Mouse (Mus musculus) large intestine, adult 2 months (tissue): ENCODE data around the gene Vash1. TPM values are rescaled to one million over a fixed set of nuclear protein-coding genes. Genes with fewer than 3 reads are reported as not detected.

Source experiments
- DNase-seq: peaks from one replicate; pipeline ENCODE4 v3.0.0-alpha.2; 2012; ENCODE audit warnings: low read depth, low spot score
- WGBS: fragments of 180-500 bp; shearing (Covaris S2); methylation state at CpG from one replicate; pipeline ENCODE4 v1.1.7; 2018; 5-methylcytosine and 5-hydroxymethylcytosine counted together
- polyA plus RNA-seq: library from polyadenylated mRNA; depleted of rRNA; stranded (reverse); fragments of >200 nt; gene quantifications from 2 replicates; pipeline ENCODE4 v1.2.3, GENCODE M21; 2012; rRNA removed

The Vash1 gene
- polyA plus RNA-seq, 1 experiment = 0.55 TPM

DNA sequence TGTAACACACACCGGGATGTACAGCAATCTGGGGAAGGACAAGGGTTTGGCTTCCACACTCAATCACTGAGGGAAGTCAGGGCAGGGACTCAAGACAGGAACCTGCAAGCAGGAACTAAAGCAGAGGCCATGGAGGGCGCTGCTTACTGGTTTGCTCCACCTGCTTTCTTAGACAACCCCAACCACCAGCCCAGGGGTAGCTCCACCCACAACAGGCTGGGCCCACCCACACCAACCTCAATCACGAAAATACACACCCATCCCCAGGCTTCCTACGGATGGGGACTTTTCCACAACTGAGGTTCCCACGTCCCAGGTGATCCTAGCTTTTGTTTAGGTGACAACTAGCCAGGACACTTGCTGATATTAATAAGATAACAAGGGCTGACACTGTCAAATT is 27.3 kb downstream of the Vash1 start:
- no peak for DNase-seq
- WGBS = 85% methylated on average over 5 of the region's 5 CpGs

DNA sequence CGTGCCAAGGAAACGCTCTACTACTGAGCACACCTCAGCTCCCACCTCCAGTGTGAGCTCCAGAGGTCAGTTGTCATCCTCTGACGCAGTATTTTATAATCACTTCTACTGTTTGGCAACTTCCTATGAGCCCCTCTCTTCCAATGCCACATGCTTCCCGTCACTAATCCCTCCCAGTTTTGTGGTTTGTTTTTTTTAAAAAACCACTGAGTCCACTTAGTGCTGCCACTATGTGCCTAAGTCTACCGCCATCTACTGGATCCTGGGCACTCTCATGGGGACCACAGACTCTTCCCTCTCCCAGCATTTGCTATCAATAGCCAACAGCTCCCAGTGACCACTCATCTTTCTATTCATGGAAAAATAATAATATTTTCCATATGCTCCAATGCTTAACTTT is 35.5 kb downstream of the Vash1 start:
- DNase-seq = no peak
- 77% methylated on average over 5 of the region's 5 CpGs for WGBS

DNA sequence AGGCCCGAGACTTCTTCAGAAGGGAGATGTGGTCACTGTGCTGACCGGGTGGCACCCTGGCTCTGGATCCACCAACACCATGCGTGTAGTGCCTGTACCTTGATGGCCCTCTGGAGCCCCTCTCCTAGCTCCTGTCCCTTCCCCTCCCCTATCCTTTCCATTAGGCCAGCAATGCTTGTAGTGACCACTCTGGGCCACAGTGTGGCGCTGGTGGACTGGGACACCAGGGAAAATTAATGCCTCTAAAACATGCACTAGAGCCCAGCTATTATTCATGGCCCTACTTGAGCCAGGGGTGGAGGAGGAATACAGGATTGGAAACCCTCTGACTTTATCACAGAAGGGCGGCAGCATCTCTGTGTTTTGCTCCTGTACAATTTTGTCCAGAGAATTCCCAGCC is 36.9 kb downstream of the Vash1 start:
- no peak for DNase-seq
- 67% methylated on average over 5 of the region's 5 CpGs for WGBS

DNA sequence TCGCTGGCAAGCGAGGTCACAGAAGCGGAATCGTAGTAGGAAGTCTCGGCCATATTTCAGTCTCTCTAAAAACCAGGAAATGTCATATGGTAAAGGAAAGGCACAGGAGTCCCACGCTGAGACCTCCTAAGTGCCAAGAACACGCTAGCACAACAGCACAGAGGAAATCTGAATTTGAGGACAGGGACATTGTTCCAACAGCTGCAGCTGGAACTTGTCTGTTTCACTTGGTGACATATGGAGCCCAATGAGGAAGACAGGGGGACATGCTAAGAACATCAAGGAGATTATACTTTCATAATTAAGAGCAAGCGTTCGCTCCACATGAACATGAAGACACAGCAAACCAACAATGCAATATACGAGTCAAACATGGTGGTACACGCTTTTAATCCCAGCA is 38.5 kb downstream of the Vash1 start:
- DNase-seq = no peak
- WGBS = 93% methylated on average over 11 of the region's 11 CpGs

DNA sequence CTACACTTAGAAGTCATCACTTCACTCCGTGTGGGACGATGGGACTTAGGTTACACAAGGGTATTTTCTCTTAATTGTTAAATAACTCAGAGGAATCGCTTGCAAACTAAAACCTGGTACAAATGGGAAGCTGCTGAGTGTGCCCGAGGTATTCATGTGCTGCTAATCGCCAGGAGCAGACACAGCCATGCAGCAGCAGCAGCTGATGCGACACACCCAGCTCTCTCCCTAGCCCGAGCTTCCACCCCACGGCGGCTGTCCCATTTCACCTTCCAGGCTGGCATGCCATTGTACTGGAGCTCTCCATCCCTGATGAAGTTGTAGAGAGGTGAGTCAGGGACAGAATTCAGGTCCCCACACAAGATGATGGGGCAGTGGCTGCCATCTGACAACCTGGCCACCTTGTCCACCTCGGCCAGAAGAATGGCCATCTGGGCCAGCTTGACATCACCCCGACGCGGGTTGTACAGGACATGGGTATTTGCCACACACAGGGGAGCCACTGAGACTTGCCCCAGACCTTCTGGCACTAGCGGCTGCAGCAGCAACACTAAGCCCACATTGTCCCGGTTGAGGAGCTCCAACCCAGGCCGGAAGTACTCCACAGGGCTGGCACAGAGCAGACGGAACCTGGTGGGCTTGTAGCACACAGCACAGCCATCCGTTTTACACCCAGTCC is 41.6 kb downstream of the Vash1 start:
- WGBS = 84% methylated on average over 18 of the region's 18 CpGs
- DNase-seq = no peak

DNA sequence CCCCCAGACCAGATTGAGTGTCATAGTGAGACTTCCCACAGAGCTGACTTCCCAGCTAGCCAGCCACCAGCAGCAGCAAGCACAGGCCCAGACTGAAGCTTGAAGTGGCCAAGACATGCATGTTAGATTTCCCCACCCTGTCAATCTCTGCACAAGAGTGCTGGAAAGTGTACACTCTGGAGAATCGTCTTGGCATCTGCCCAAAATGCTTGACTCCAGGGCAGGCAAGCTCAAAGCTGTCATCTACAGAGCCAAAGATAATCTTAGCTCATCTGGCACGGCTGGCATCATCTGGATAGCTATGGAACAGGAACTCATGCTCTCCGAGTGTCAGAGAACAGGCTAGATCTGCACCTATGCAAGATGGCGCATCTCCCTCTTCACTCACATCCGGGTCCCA is 43.0 kb downstream of the Vash1 start:
- no peak for DNase-seq

DNA sequence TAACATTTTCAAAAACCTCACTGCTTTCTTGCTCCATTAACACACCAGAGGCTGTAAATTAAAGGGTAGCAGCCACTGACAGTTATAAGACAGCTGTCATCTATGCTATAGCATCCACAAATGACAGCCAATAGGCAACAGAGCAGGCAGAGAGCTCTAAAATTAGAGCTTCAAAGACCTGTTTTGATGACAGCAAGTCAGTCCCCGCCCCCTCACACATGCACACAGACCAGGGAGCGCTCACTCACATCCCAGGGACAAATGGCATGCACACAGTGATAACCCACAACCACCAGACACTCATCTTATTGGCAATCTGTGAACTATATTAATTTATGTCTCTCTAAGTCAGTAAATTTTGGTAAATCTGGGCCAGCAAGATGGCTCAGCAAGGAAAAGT is 45.8 kb downstream of the Vash1 start:
- 94% methylated on average over 2 of the region's 2 CpGs for whole genome bisulfite sequencing
- DNase-seq = no peak

More for the DNA sequence above, 43.0 kb downstream of the Vash1 start:
- 85% methylated on average over 5 of the region's 5 CpGs for WGBS

DNA sequence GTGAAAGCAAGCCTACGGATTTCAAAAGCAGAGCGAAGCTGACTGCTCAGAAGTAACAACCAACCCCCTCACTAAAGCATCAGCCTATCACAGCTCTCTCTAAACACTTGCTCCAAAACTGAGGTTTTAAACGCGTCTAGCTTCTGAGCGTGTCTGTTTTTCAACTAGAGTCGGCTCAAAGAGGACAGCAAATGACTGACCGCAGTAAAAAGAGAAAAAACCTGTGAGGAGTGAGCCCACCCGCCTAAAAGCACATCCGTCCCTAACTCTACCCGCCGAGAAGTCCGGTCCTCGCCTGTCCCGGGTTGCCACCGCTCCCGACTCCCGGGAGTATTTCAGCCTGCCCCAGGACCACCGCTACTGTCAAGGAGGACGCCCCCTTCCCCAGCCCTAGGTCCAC is 47.2 kb downstream of the Vash1 start:
- 1% methylated on average over 19 of the region's 19 CpGs for WGBS
- no peak for DNase-seq

DNA sequence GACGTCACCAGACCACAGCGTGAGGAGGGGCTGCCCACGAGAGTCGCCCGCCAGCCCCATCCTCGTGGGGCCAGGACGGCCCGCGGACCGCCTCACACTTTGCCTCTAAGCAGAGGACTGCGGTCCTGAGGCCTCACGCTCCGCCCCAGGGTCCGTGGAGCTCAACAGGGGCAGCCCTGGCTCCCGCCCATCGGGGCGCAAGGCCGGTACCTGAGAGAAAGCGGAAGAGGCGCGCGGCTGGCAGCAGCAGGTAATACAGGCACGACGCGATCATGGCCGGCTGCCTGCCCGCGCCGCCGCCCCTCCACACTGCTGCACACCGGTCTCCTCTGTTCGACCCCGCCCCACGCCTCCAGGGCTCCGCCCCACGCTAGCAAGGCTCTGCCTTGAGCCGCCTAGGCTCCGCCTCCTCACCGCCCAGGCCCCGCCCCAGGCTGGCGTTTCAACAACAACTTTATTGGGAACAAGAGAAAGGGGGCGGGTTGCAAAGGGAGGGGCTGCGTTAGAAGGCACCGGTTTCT is 47.7 kb downstream of the Vash1 start, which contains the start of gene Angel1:
Gene Angel1 (minus strand): TSS at position 341 of the 521 bp plus-strand sequence.
- peak; percentile 76 for DNase-seq
- under 1% methylated on average over 44 of the region's 44 CpGs for WGBS

DNA sequence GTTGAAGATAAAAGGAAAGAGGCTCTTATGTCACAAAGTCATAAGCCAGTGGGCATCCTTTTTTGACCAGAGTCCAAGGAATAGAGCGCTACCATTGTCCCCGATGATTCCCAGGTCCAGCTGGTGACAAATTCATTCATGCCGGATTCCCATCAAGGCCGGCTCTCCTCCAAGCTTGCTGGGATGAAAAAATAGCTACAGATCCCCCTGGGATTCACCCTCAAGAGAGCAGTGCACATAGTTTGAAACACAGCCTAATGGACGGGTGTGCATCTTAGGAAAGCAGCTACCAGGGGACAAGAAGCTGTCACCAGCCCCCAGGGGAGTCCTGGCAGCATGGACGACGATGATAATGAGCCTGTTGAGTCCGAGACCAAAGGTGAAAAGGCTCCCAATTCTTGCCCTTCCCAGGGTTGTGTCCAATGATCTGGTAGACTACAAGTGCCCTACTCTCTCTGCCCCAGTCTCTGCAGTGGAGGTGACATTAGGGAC is 55.9 kb downstream of the Vash1 start, which contains the start of gene Lrrc74a:
Gene Lrrc74a (plus strand): TSS at position 51 of the 492 bp plus-strand sequence.
- WGBS = 84% methylated on average over 8 of the region's 8 CpGs
- no peak for DNase-seq

Other genes with a start within 250 kb of the Vash1 start
- 2.7 and 3.1 TPM in 2 replicates for gene Angel1, start 47.8 kb downstream of the Vash1 start, polyA plus RNA-seq
- gene Lrrc74a, start 55.7 kb downstream of the Vash1 start, polyA plus RNA-seq = not detected in 2 replicates
- gene Irf2bpl, start 206.1 kb downstream of the Vash1 start, polyA plus RNA-seq = 12.4 and 14.9 TPM in 2 replicates